Mouse (Mus musculus) G1E-ER4 (cell line): ENCODE data around the gene Emilin3. TPM values are rescaled to one million over a fixed set of nuclear protein-coding genes. Genes with fewer than 3 reads are reported as not detected.

ENCODE experiments used
- GATA1 ChIP-seq: IDR thresholded peaks from one replicate; pipeline ENCODE4 v1.8.0; 2012; ENCODE audit warnings: low read length, inconsistent platforms
- polyA plus RNA-seq: library from polyadenylated mRNA; stranded (reverse); fragments of >175 nt; gene quantifications from 2 replicates; pipeline ENCODE4 v1.2.3, GENCODE M21; 2012

The Emilin3 gene
- polyA plus RNA-seq, 1 experiment: not detected

GRCm38 (mm10) chr2:160918930-160919215, 6.7 kb upstream of the Emilin3 start:
- TF ChIP-seq GATA1: no peak

GRCm38 (mm10) chr2:160918154-160918929, 6.2 kb upstream of the Emilin3 start:
- no peak for TF ChIP-seq GATA1

- no peak for TF ChIP-seq GATA1
Measured at GRCm38 (mm10) chr2:160917313-160917712, 5.2 kb upstream of the Emilin3 start.

- no peak for TF ChIP-seq GATA1
Measured at GRCm38 (mm10) chr2:160916714-160917113, 4.6 kb upstream of the Emilin3 start.

GRCm38 (mm10) chr2:160915821-160916610, 3.9 kb upstream of the Emilin3 start:
- TF ChIP-seq GATA1: no peak

- TF ChIP-seq GATA1: no peak
Measured at GRCm38 (mm10) chr2:160914656-160915055, 2.5 kb upstream of the Emilin3 start.

GRCm38 (mm10) chr2:160911558-160912201, 448 bp downstream of the Emilin3 start:
- TF ChIP-seq GATA1: no peak

GRCm38 (mm10) chr2:160910633-160911032, 1.5 kb downstream of the Emilin3 start:
- no peak for TF ChIP-seq GATA1

- no peak for TF ChIP-seq GATA1
Measured at GRCm38 (mm10) chr2:160908607-160909006, 3.5 kb downstream of the Emilin3 start.

GRCm38 (mm10) chr2:160906101-160906500, 6.0 kb downstream of the Emilin3 start:
- no peak for TF ChIP-seq GATA1

GRCm38 (mm10) chr2:160905301-160905700, 6.8 kb downstream of the Emilin3 start:
- TF ChIP-seq GATA1: no peak

- TF ChIP-seq GATA1: no peak
Measured at GRCm38 (mm10) chr2:160901656-160902412, 10.3 kb downstream of the Emilin3 start.

- TF ChIP-seq GATA1: no peak
Measured at GRCm38 (mm10) chr2:160891697-160892096, 20.4 kb downstream of the Emilin3 start.

- no peak for TF ChIP-seq GATA1
Measured at GRCm38 (mm10) chr2:160891045-160891444, 21.1 kb downstream of the Emilin3 start.

- TF ChIP-seq GATA1: no peak
Measured at GRCm38 (mm10) chr2:160887859-160888258, 24.3 kb downstream of the Emilin3 start.

GRCm38 (mm10) chr2:160887284-160887683, 24.8 kb downstream of the Emilin3 start:
- TF ChIP-seq GATA1: no peak
